Mouse (Mus musculus): ENCODE measurements at regions not wholly inside any gene's neighbourhood (a gene's known extent, or its start where the extent isn't known, plus 50 kb on each side); places are given as distances from the start of the nearest gene placed in this dataset.
A peak's percentile ranks its signal among the peaks of the same experiment; 100 is the strongest.
"Not testable (repeated sequence)": the region's sequence is repeated elsewhere in the genome, so short reads cannot be mapped to it uniquely, and the experiment has no call there.

DNA sequence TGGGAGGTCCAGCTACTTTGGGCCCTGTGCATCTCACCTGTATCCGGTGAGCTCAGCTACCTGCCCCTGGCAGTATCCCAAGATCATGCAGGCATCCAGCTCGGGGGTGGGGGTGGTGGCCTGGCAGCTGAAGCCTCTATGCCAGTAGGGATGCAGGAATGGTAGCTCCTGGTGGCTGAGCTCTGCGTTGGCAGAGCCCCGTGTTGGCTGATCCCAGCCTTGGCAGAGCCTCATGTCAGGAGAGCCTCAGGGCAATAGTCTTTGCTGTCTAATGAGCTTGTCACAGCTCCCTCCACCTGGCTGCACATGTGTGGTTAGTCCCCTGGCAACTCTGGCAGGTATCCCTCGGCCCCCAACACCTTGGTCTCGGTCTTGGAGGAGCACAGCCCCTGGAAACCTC lies 153.6 kb downstream of the Kif26a start:
- Histone ChIP-seq H3K27me3 (peaks cover 54% of the 10 kb centered on the region), H3K4me3 (no peak overlapping the region), H3K27ac (peak overlapping the region; percentile 48; the same call in 1 of the 2 replicates), H3K36me3 (no peaks in the 10 kb centered on the region), H3K4me2 (no peak overlapping the region), H3K9me3 (no peaks in the 10 kb centered on the region), H3K9ac (no peak overlapping the region), H3K4me1 (replicated peaks) (peaks cover 42% of the 10 kb centered on the region)
- WGBS = 71% methylated on average over 6 of the region's 6 CpGs
- peak; percentile 37; the same call in 1 of the 2 replicates for ATAC-seq (ENCODE audit: low FRiP score)

DNA sequence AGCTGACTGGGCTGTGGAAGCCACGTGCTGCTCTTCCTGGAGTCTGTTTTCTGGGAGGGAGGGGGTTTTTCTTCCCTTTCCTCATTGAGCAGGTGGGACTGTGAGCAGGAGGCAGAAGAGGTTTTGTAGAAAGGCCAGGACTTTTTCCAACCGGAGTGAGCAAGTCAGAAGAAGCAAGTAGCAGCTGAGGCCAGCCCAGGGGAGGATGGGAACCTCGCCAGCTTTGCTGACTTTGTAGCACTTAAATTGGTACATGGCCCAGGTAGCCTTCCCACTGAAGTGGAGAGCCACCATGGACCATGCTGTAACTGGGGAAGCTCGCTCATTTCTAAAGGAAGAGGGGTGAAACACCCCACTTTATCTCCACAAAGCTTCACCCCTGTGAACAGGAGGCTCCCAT lies 154.1 kb downstream of the Kif26a start:
- peaks cover 53% of the 10 kb centered on the region for H3K27me3 ChIP-seq
- H3K4me1 ChIP-seq (replicated peaks) = peaks cover 42% of the 10 kb centered on the region
- H3K9me3 ChIP-seq = no peaks in the 10 kb centered on the region
- 71% methylated on average over 4 of the region's 4 CpGs for WGBS
- H3K4me2 ChIP-seq = no peak overlapping the region
- ATAC-seq (ENCODE audit: low FRiP score) = no peak
- H3K4me3 ChIP-seq = no peak overlapping the region
- H3K9ac ChIP-seq = no peak overlapping the region
- no peak overlapping the region for H3K27ac ChIP-seq
- no peaks in the 10 kb centered on the region for H3K36me3 ChIP-seq

DNA sequence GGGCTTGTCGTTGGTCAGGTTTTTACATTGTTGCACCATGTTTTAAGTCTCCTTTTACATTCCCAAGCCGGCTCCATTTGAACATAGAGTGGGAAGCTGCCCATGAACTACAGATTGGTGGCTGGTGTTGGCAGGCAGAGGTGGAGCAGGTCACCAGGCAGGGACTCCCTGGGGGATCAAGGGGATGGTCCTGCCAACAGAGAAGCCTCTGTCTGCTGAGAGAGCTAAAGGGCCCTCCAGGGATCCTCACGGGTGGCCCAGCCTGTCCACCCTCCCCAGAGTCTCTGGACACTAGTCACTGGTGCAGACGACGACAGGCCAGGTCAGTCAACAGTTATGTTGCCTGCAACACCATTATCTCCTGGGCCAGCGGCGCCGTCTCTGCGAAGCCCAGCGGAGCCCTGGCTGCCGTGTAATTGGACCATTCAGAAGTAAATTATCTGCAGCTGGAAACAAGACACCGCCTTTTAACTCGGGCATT lies 155.4 kb downstream of the Kif26a start:
- Histone ChIP-seq H3K27ac (no peak overlapping the region), H3K36me3 (no peaks in the 10 kb centered on the region), H3K9me3 (no peaks in the 10 kb centered on the region), H3K4me2 (peak overlapping the region; percentile 11), H3K9ac (no peak overlapping the region; the same call in 1 of the 2 replicates), H3K27me3 (peaks cover 53% of the 10 kb centered on the region), H3K4me3 (no peak overlapping the region), H3K4me1 (replicated peaks) (peaks cover 45% of the 10 kb centered on the region)
- ATAC-seq (ENCODE audit: low FRiP score) = no peak
- WGBS = 9% methylated on average over 13 of the region's 13 CpGs

DNA sequence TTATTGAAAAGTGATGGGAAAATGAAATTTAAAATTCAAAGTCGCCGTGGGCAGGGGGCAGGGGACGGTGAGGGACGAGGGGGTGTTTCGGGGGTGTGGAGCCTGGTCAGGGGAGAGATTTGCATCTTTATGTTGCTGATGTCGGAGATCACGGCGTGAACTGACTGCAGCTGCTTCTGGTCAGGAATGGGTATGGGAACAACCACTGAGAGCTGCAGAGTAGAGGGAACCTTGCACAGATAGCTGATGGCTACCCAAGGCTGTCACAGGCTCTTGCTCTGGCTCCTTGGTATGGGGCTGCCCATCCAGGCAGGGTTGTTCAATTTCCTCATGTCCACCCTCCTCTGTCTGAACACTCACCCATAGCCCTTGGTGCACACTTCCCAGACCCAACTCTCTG lies 155.9 kb downstream of the Kif26a start:
- H3K27me3 ChIP-seq = peaks cover 53% of the 10 kb centered on the region
- no peaks in the 10 kb centered on the region for H3K9me3 ChIP-seq
- H3K9ac ChIP-seq = no peak overlapping the region; the same call in 1 of the 2 replicates
- H3K4me3 ChIP-seq = no peak overlapping the region
- no peak for ATAC-seq (ENCODE audit: low FRiP score)
- H3K27ac ChIP-seq = 0 out of 2 replicates have a peak overlapping the region, but pooled peaks have one; percentile 8
- H3K4me2 ChIP-seq = peak overlapping the region; percentile 11
- no peaks in the 10 kb centered on the region for H3K36me3 ChIP-seq
- H3K4me1 ChIP-seq (replicated peaks) = peaks cover 45% of the 10 kb centered on the region
- 9% methylated on average over 8 of the region's 8 CpGs for WGBS

DNA sequence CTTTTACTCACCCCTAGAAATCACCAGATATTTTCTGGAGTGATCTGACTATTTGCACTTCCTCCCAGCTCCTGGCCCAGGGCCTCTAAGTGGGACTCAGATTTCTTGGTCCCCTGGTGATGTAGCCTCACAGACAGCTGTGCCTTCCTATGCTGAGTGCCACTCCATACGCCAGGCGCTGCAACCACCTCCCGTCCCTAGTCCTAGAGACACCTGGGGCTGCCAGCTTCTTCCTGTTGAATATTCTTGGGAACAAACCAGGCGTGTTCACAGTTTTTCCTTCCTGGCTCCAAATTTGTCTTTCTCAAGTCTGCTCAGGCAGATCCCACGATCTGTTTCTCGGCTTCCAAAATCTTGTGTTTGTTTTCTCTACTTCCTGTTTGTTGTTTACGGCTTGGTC lies 160.2 kb downstream of the Kif26a start:
- Histone ChIP-seq H3K4me3 (no peak overlapping the region), H3K27ac (no peak overlapping the region), H3K4me1 (replicated peaks) (peaks cover 32% of the 10 kb centered on the region), H3K4me2 (no peak overlapping the region), H3K27me3 (peaks cover 26% of the 10 kb centered on the region), H3K9me3 (no peaks in the 10 kb centered on the region), H3K9ac (no peak overlapping the region), H3K36me3 (no peaks in the 10 kb centered on the region)
- no peak for ATAC-seq (ENCODE audit: low FRiP score)
- 70% methylated on average over 7 of the region's 7 CpGs for WGBS

DNA sequence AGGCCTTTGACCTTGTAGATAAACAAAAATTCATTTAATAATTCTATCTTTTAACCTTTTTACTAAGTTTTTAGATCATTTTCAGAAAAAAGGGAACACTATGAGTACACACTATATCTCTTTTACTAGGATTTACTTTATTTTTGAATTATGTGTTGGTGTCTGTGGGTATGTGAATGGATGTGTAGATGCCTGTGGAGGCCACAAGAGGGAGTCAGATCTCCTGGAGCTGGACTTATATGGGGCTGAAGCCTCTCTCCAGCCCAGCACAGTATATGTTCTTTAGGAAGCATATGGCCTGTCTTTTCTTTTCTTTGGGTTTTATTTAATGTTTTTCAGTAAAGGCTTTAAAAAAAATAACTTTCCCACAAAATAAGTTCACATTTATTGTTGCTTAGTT lies 162.0 kb downstream of the Kif26a start:
- Histone ChIP-seq H3K27me3 (peaks cover 13% of the 10 kb centered on the region), H3K36me3 (no peaks in the 10 kb centered on the region), H3K9me3 (no peaks in the 10 kb centered on the region), H3K4me3 (no peak overlapping the region), H3K27ac (no peak overlapping the region), H3K4me1 (replicated peaks) (peaks cover 20% of the 10 kb centered on the region), H3K4me2 (no peak overlapping the region), H3K9ac (no peak overlapping the region)
- no peak for ATAC-seq (ENCODE audit: low FRiP score)

DNA sequence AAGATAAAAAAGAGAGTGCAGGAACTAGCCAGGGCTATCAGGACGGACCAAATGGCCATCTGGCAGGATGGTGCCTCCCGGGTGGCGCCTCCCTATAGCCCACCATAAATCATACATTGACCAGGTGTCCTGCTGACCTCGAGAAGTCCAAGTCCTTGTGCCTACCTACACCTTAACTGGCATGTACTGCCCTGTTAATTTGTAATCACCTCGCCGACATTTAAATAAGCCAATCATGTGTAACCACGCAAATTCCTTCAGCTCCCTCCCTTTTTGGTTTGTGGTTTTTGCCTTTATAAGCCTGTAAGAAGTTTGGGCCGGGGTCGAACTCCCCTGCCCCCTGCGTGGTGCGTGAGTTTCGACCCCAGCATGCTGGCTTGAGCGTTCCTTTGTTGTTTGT lies 163.1 kb downstream of the Kif26a start:
- not testable (repeated sequence) for ATAC-seq (ENCODE audit: low FRiP score); H3K9ac ChIP-seq; H3K4me2 ChIP-seq; H3K9me3 ChIP-seq; H3K27ac ChIP-seq; H3K4me3 ChIP-seq; H3K27me3 ChIP-seq; H3K36me3 ChIP-seq
- H3K4me1 ChIP-seq (replicated peaks) = peaks cover 20% of the 10 kb centered on the region
- WGBS = 93% methylated on average over 13 of the region's 13 CpGs

DNA sequence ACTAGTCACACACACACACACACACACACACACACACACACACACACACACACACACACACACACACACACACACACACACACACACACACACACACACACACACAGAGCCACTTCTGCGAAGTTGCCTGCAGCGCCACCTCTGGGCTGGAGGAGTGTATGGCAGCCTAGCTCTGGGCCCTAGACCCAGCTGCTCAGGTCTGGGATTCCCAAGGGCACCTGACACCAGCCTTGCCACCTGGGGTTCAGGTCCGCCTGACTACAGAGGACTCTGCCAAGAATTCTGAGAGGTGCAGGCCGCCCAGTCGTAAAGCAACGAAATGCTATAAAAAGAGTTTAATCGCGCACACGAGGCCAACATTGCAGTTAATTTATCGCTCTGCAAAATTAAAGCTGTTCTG lies 163.8 kb downstream of the Kif26a start:
- no peak; the same call in 1 of the 2 replicates for ATAC-seq (ENCODE audit: low FRiP score)
- Histone ChIP-seq H3K27me3 (0 out of 2 replicates have a peak, but pooled peaks cover 4% of the 10 kb centered on the region), H3K4me2 (no peak overlapping the region), H3K9ac (no peak overlapping the region), H3K36me3 (no peaks in the 10 kb centered on the region), H3K27ac (no peak overlapping the region), H3K4me3 (no peak overlapping the region), H3K9me3 (no peaks in the 10 kb centered on the region), H3K4me1 (replicated peaks) (peaks cover 20% of the 10 kb centered on the region)
- WGBS = 73% methylated on average over 10 of the region's 10 CpGs

DNA sequence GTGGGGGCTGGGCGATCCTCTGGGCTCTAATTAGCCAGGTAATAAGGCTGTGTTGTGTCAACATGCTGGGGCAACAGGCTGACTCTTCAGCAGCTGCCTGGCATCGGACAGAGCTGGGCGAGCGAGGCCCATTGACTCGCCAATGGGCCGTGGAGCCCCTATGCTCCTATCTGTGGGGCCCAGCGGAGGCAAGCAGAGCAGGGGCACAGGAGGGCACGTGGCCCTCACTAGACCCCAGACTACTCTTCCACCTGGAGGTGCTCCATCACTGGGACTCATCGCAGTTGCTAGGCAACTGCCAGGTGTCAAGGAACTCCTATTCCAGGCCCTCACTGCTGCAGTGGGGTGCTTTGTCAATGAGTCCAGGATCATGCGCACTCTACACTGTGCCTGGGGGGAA lies 164.7 kb downstream of the Kif26a start:
- ATAC-seq (ENCODE audit: low FRiP score) = peak; percentile 63

DNA sequence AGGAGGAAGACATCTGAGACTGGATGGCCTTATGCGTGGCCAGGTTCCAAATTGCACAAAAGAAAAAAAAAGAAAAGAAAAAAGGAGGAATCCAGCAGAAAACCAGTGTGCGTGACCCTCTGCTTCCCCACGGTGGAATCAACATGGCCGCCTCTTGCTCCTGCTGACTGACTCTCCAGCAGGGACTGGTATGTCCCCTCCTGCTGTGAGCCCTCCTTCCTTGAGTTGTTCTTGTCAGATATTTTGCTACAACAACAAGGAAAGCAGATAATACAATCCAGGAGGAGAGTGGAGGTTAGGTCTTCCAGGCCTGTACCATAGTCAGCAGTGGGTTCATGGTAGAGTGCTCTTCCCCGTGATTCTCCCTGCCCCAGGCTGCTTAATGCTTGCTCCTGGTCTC lies 168.8 kb downstream of the Kif26a start:
- Histone ChIP-seq H3K27ac (no peak overlapping the region), H3K9me3 (0 out of 2 replicates have a peak, but pooled peaks cover 4% of the 10 kb centered on the region), H3K4me1 (replicated peaks) (peaks cover 22% of the 10 kb centered on the region), H3K36me3 (no peaks in the 10 kb centered on the region), H3K4me2 (no peak overlapping the region), H3K9ac (no peak overlapping the region), H3K4me3 (no peak overlapping the region), H3K27me3 (peaks cover 13% of the 10 kb centered on the region; the same call in 1 of the 2 replicates)
- no peak for ATAC-seq (ENCODE audit: low FRiP score)
- 93% methylated on average over 5 of the region's 5 CpGs for WGBS

More for the DNA sequence above, 164.7 kb downstream of the Kif26a start:
- H3K4me1 ChIP-seq (replicated peaks) = peaks cover 19% of the 10 kb centered on the region
- H3K27ac ChIP-seq = no peak overlapping the region
- H3K4me3 ChIP-seq = no peak overlapping the region
- no peak overlapping the region for H3K4me2 ChIP-seq
- WGBS = 71% methylated on average over 10 of the region's 10 CpGs
- no peak overlapping the region for H3K9ac ChIP-seq
- H3K9me3 ChIP-seq = 0 out of 2 replicates have a peak, but pooled peaks cover 4% of the 10 kb centered on the region
- H3K36me3 ChIP-seq = no peaks in the 10 kb centered on the region
- no peaks in the 10 kb centered on the region for H3K27me3 ChIP-seq

DNA sequence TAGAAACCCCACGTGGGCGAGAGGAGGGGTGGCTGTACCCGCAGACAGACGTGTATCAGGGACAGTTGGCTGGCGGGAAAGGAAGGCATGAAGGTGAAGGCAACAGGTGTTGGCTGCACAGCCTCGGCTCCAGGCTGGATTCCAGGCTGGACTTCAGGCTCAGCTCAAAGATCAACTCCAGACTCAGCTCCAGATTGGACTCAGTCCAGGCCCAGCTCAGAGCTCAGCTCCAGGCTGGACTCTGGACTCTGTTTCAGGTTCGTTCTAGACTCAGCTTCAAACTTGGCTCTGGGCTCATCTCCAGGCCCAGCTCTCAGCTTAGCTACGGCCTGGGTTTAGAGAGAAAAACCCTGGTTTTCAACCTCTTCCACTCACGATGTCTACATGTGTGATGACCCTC lies 171.2 kb downstream of the Kif26a start:
- Histone ChIP-seq H3K9me3 (0 out of 2 replicates have a peak, but pooled peaks cover 4% of the 10 kb centered on the region), H3K36me3 (no peaks in the 10 kb centered on the region), H3K9ac (no peak overlapping the region), H3K4me3 (no peak overlapping the region), H3K4me1 (replicated peaks) (0 out of 2 replicates have a peak, but pooled peaks cover 5% of the 10 kb centered on the region), H3K27ac (no peak overlapping the region), H3K4me2 (no peak overlapping the region), H3K27me3 (peaks cover 20% of the 10 kb centered on the region; the same call in 1 of the 2 replicates)
- 92% methylated on average over 9 of the region's 9 CpGs for WGBS
- ATAC-seq (ENCODE audit: low FRiP score) = no peak

DNA sequence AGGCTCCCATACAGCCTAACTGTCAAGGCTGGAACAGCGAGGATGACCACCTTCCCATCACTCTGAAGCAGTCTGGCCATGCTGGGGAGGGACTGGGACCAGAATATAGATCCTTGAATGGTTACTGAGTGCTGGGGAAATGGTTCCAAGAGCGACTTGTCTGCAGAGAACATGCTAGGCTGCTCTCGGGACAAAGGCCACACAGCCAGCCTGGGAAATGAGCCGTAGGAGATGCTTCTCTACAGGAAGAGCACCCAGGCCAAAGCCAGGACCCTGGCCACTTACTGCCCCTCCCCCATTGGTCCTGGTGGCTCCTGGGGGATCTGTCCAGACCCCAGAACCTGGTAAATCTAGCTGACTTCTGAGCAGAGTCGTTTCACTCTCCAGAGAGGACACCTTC lies 170.8 kb upstream of the A530016L24Rik start:
- WGBS = 71% methylated on average over 5 of the region's 5 CpGs
- peaks cover 20% of the 10 kb centered on the region; the same call in 1 of the 2 replicates for H3K27me3 ChIP-seq
- no peak overlapping the region for H3K4me2 ChIP-seq

DNA sequence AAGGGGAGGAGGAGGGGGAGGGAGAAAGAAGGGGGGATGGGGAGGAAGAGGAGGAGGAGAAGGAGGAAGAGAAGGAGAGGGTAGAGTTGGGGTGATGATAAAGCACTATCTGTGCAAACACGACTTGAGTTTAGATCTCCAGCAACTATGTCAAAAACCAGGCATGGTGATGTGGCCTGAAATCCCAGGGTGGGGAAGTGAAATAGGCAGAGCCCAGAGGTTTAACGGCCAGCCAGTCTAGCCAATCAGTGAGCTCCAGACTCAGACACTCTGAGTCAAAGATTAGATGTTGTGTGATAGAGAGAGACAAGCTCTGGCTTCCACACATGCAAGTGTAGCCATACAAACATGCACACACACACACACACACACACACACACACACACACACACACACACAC lies 167.1 kb upstream of the A530016L24Rik start:
- no peak overlapping the region for H3K9ac ChIP-seq
- no peaks in the 10 kb centered on the region for H3K9me3 ChIP-seq
- H3K36me3 ChIP-seq = no peaks in the 10 kb centered on the region
- no peak overlapping the region for H3K4me2 ChIP-seq
- ATAC-seq (ENCODE audit: low FRiP score) = no peak
- no peak overlapping the region for H3K27ac ChIP-seq
- no peak overlapping the region for H3K4me3 ChIP-seq
- peaks cover 23% of the 10 kb centered on the region for H3K4me1 ChIP-seq (replicated peaks)
- peaks cover 37% of the 10 kb centered on the region for H3K27me3 ChIP-seq
- 83% methylated on average over 2 of the region's 2 CpGs for WGBS

More for the DNA sequence above, 170.8 kb upstream of the A530016L24Rik start:
- no peak overlapping the region for H3K9ac ChIP-seq
- no peaks in the 10 kb centered on the region for H3K36me3 ChIP-seq
- ATAC-seq (ENCODE audit: low FRiP score) = no peak
- H3K9me3 ChIP-seq = 0 out of 2 replicates have a peak, but pooled peaks cover 4% of the 10 kb centered on the region
- H3K4me1 ChIP-seq (replicated peaks) = peaks cover 7% of the 10 kb centered on the region; the same call in 1 of the 2 replicates
- H3K27ac ChIP-seq = no peak overlapping the region
- no peak overlapping the region for H3K4me3 ChIP-seq
